8 mouse cellular contexts compared by ENCODE assay signal in genomic region chr5:67306698-67307521, GRCm38 (mm10). TPM values are rescaled to one million over a fixed set of nuclear protein-coding genes. Genes with fewer than 3 reads are reported as not detected.
A peak's percentile ranks its signal among the peaks of the same experiment; 100 is the strongest.
DNase-seq lines count a peak whose midpoint lies in the region; ATAC-seq and TF ChIP-seq lines count a peak whose summit lies in the region.

Slc30a9 (plus strand) TSS chr5:67306955.

- WGBS in hindbrain, embryonic 10.5 days = under 1% methylated on average over 83 of the region's 83 CpGs
- WGBS in lung, postnatal 0 days = 0% methylated on average over 77 of the region's 83 CpGs

- no peak for TF ChIP-seq EP300 in lung, postnatal 0 days (IDR thresholded peaks at IDR 0.05)

- H3K4me1 ChIP-seq in hindbrain, embryonic 10.5 days (replicated peaks) = peaks cover 17% of the 10 kb centered on the region
- H3K4me1 ChIP-seq in lung, postnatal 0 days (ENCODE audit: insufficient read depth, low read depth, low read length) = peaks cover 6% of the 10 kb centered on the region; the same call in 1 of the 2 replicates

- H3K9me3 ChIP-seq in hindbrain, embryonic 10.5 days = no peaks in the 10 kb centered on the region
- H3K9me3 ChIP-seq in lung, postnatal 0 days (ENCODE audit: low read length) = no peaks in the 10 kb centered on the region

- DNase-seq in MEL-GATA-1-ER (ENCODE audit: extremely low read depth, low read depth) = peak; percentile 43
- DNase-seq in cerebellum, adult 8-10 months = peak; percentile 93
- peak; percentile 94 for DNase-seq in hindbrain, embryonic 10.5 days (ENCODE audit: low spot score)
- DNase-seq in layer of hippocampus, adult 9-11 months = peak; percentile 88
- peak; percentile 93 for DNase-seq in lung, postnatal 0 days (ENCODE audit: low spot score)
- peak; percentile 88 for DNase-seq in ovary, postnatal 14 days (ENCODE audit: low spot score)
- peak; percentile 93 for DNase-seq in thymus, postnatal 14 days

- H3K9ac ChIP-seq in lung, postnatal 0 days (replicated peaks; ENCODE audit: low read depth) = peak within 1 kb of the TSS; percentile 87

- peak within 1 kb of the TSS; percentile 76 for H3K4me2 ChIP-seq in lung, postnatal 0 days (replicated peaks; ENCODE audit: low read depth, low read length)

- H3K27ac ChIP-seq in hindbrain, embryonic 10.5 days = peak within 1 kb of the TSS; percentile 96
- peak within 1 kb of the TSS; percentile 88 for H3K27ac ChIP-seq in lung, postnatal 0 days (ENCODE audit: low read length)

- H3K4me3 ChIP-seq in hindbrain, embryonic 10.5 days = peak within 1 kb of the TSS; percentile 95
- H3K4me3 ChIP-seq in lung, postnatal 0 days (ENCODE audit: low read depth, low read length) = peak within 1 kb of the TSS; percentile 77

- peak; percentile 94 for ATAC-seq in frontal cortex, adult (ENCODE audit: low TSS enrichment)
- ATAC-seq in lung, postnatal 0 days = peak; percentile 98

- peak; percentile 31 for TF ChIP-seq CTCF in lung, postnatal 0 days (IDR thresholded peaks at IDR 0.05)

- H3K36me3 ChIP-seq in hindbrain, embryonic 10.5 days = peaks cover 13% of the 10 kb centered on the region; the same call in 1 of the 2 replicates
- H3K36me3 ChIP-seq in lung, postnatal 0 days (ENCODE audit: insufficient read depth, low read length) = no peaks in the 10 kb centered on the region

- no peaks in the 10 kb centered on the region for H3K27me3 ChIP-seq in hindbrain, embryonic 10.5 days (ENCODE audit: insufficient read depth, poor library complexity, severe bottlenecking)
- no peaks in the 10 kb centered on the region for H3K27me3 ChIP-seq in lung, postnatal 0 days (replicated peaks; ENCODE audit: insufficient read depth, low read length)

RNA-seq across cellular contexts. Expression of gene Slc30a9, which starts in this region (rescaled TPM):
- polyA plus RNA-seq in hindbrain, embryonic 10.5 days (2016; fragmentation: Nextera tagmentation; extraction: Ambion mirVana) = 102 and 106 TPM in 2 replicates
- polyA plus RNA-seq in lung, postnatal 0 days (2015; fragmentation: Nextera tagmentation; extraction: Ambion mirVana) = 68.0 and 79.1 TPM in 2 replicates

Comparison
In these comparisons a context has a peak if more than half of its experiments do, and no peak if none do; other contexts are left out.
1. Peak in every context shown above with its lines: DNase-seq, ATAC-seq, H3K4me3 ChIP-seq and H3K27ac ChIP-seq.
2. DNase-seq: peak in every context shown above with its lines; median percentile 94 in hindbrain, embryonic 10.5 days; 93 in cerebellum, adult 8-10 months; 93 in lung, postnatal 0 days; 93 in thymus, postnatal 14 days; 88 in layer of hippocampus, adult 9-11 months; 88 in ovary, postnatal 14 days; 43 in MEL-GATA-1-ER.